Mouse (Mus musculus): ENCODE data around the gene Efna4. TPM values are rescaled to one million over a fixed set of nuclear protein-coding genes. Genes with fewer than 3 reads are reported as not detected.

Gene Efna4
- polyA plus RNA-seq, 1 experiment from 2014 or later: 0.36 TPM

DNA sequence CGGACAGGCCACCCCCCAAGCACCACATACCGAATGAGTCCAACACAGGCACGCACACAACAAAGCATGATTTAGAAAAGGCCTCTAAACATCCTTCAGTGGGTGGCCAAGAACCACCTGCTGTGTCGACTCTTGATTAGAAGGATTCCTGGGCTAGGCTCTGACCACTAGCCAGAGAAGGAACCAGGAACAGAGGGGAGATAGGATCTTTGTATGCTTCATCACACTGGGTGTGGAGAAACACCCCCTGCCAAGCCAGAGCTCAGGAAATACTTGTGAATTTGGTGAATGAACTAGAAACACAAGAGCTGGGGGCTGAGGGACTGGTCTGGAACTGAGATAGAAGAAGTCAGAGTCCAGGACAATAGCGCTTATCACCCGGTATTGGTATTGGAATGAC, 1.3 kb downstream of the Efna4 start:
- ATAC-seq (no peak), DNase-seq (no peak)
- no peaks in the 10 kb centered on the region for H3K36me3 ChIP-seq (replicated peaks; ENCODE audit: insufficient read depth, low read length)
- H3K4me2 ChIP-seq (ENCODE audit: low read depth, low read length): no peak overlapping the region
- 45% methylated on average over 6 of the region's 6 CpGs for WGBS (ENCODE audit: insufficient replicate concordance)
- no peak overlapping the region for H3K27ac ChIP-seq (ENCODE audit: low read depth)
- TF ChIP-seq EP300 (IDR thresholded peaks at IDR 0.05; ENCODE audit: low read depth) (no peak), CTCF (IDR thresholded peaks at IDR 0.05; ENCODE audit: low read depth) (no peak)
- H3K4me1 ChIP-seq (ENCODE audit: insufficient read depth): peaks cover 11% of the 10 kb centered on the region
- H3K9ac ChIP-seq (replicated peaks): no peak overlapping the region
- no peak overlapping the region for H3K4me3 ChIP-seq (ENCODE audit: low read depth, low read length)
- H3K27me3 ChIP-seq (ENCODE audit: insufficient read depth, low read length): peaks cover 8% of the 10 kb centered on the region
- H3K9me3 ChIP-seq (ENCODE audit: low read length): no peaks in the 10 kb centered on the region

DNA sequence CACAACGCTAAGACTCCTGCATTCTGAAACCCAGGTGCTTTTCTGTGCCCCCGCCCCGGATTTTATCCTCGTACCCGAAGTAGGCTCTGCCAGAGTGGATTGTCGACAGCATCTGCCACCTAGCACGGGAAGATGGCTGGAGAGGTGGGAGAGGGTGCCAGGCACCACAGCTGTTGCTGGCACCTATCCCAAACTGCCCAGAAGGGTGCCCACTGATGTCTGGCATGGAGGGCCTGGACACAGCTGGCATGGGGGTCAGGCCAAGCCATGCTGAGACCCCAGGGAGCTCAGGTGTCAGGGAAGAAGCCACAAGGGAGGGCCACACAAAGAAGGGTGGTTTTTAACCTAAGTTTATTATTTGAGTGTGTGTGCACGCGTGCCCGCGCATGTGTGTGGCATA, 4.8 kb downstream of the Efna4 start:
- ATAC-seq: no peak
- Histone ChIP-seq H3K4me3 (ENCODE audit: low read depth, low read length) (no peak overlapping the region), H3K4me2 (ENCODE audit: low read depth, low read length) (no peak overlapping the region), H3K36me3 (replicated peaks; ENCODE audit: insufficient read depth, low read length) (no peaks in the 10 kb centered on the region), H3K27me3 (ENCODE audit: insufficient read depth, low read length) (peaks cover 14% of the 10 kb centered on the region), H3K9me3 (ENCODE audit: low read length) (no peaks in the 10 kb centered on the region), H3K9ac (replicated peaks) (no peak overlapping the region), H3K27ac (ENCODE audit: low read depth) (no peak overlapping the region), H3K4me1 (ENCODE audit: insufficient read depth) (peaks cover 8% of the 10 kb centered on the region)
- no peak for DNase-seq
- WGBS (ENCODE audit: insufficient replicate concordance): 84% methylated on average over 11 of the region's 11 CpGs
- no peak for TF ChIP-seq CTCF (IDR thresholded peaks at IDR 0.05; ENCODE audit: low read depth)

DNA sequence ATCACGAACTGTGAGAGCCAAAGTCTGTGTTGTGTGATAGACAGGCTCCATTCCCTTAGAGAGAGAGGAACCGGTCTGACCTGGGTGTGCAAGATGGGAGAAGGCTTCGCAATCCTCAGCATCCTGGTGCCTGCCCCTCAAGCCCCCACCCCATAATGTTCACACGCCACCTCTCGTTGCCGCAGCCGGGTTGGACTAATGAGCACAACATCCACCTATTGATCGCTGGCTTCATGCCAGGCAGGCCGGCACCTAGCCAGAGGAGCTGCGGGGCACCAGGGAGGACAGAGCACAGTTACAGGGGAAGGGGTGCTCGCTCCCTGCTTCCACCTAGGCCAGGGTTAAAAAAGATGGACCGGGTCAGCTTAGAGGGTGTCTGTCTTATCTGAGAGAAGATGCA, 5.4 kb downstream of the Efna4 start:
- Histone ChIP-seq H3K9ac (replicated peaks) (no peak overlapping the region), H3K4me2 (ENCODE audit: low read depth, low read length) (no peak overlapping the region), H3K4me1 (ENCODE audit: insufficient read depth) (peaks cover 4% of the 10 kb centered on the region), H3K27me3 (ENCODE audit: insufficient read depth, low read length) (peaks cover 16% of the 10 kb centered on the region), H3K27ac (ENCODE audit: low read depth) (no peak overlapping the region), H3K9me3 (ENCODE audit: low read length) (no peaks in the 10 kb centered on the region), H3K4me3 (ENCODE audit: low read depth, low read length) (no peak overlapping the region), H3K36me3 (replicated peaks; ENCODE audit: insufficient read depth, low read length) (no peaks in the 10 kb centered on the region)
- TF ChIP-seq CTCF (IDR thresholded peaks at IDR 0.05; ENCODE audit: low read depth): no peak
- no peak for TF ChIP-seq EP300 (IDR thresholded peaks at IDR 0.05; ENCODE audit: low read depth)
- peak; percentile 75 for ATAC-seq
- 59% methylated on average over 12 of the region's 12 CpGs for WGBS (ENCODE audit: insufficient replicate concordance)
- DNase-seq: peak; percentile 86

DNA sequence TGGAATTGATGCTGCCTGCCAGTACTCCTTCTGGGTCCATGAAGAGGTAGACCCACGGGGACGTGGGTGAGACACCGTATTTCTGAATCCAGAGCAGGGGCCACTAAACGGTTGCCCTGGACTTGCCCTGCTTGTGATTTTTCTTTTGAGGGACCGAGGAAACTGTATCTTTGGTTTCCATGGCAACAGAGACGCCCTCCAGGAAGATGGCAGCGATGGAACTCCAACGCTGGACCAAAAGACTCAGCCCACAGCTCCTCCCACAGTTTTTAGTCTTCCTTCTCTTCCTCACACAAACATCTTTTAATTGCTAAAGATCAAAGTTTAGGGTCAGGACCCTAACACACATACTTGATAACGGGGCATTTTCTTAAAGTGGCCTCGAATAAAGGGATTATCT, 5.8 kb downstream of the Efna4 start:
- H3K27me3 ChIP-seq (ENCODE audit: insufficient read depth, low read length): peaks cover 20% of the 10 kb centered on the region
- no peaks in the 10 kb centered on the region for H3K36me3 ChIP-seq (replicated peaks; ENCODE audit: insufficient read depth, low read length)
- H3K27ac ChIP-seq (ENCODE audit: low read depth): no peak overlapping the region
- DNase-seq: no peak
- H3K9ac ChIP-seq (replicated peaks): no peak overlapping the region
- no peak overlapping the region for H3K4me3 ChIP-seq (ENCODE audit: low read depth, low read length)
- H3K4me1 ChIP-seq (ENCODE audit: insufficient read depth): no peaks in the 10 kb centered on the region
- 63% methylated on average over 10 of the region's 10 CpGs for WGBS (ENCODE audit: insufficient replicate concordance)
- ATAC-seq: no peak
- H3K4me2 ChIP-seq (ENCODE audit: low read depth, low read length): no peak overlapping the region
- H3K9me3 ChIP-seq (ENCODE audit: low read length): no peaks in the 10 kb centered on the region
- TF ChIP-seq CTCF (IDR thresholded peaks at IDR 0.05; ENCODE audit: low read depth) (no peak), EP300 (IDR thresholded peaks at IDR 0.05; ENCODE audit: low read depth) (no peak)

DNA sequence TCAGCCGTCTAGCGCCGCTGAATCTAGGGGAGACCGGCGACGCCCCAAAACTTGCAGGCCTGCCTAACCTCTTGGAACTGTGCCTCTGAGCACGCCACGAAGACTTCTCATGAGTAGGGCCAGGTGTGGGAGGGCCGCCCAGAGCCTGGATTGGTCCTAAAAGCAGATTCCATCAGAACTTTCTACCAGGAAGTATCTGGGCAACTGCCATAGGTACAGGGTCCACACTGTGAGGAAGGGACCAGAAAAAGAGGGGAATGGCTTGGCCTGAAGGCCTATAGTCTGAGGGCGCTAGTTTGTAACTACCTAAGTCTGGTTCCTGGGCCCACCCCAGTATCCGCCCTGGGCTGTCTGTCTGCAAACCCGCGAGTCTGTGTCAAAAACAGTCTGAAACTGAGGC, 6.3 kb downstream of the Efna4 start:
- no peak overlapping the region for H3K9ac ChIP-seq (replicated peaks)
- no peak overlapping the region for H3K4me3 ChIP-seq (ENCODE audit: low read depth, low read length)
- peaks cover 20% of the 10 kb centered on the region for H3K27me3 ChIP-seq (ENCODE audit: insufficient read depth, low read length)
- no peak for ATAC-seq
- H3K9me3 ChIP-seq (ENCODE audit: low read length): no peaks in the 10 kb centered on the region
- H3K27ac ChIP-seq (ENCODE audit: low read depth): no peak overlapping the region
- TF ChIP-seq EP300 (IDR thresholded peaks at IDR 0.05; ENCODE audit: low read depth): no peak
- no peak for TF ChIP-seq CTCF (IDR thresholded peaks at IDR 0.05; ENCODE audit: low read depth)
- H3K4me1 ChIP-seq (ENCODE audit: insufficient read depth): no peaks in the 10 kb centered on the region
- H3K36me3 ChIP-seq (replicated peaks; ENCODE audit: insufficient read depth, low read length): no peaks in the 10 kb centered on the region
- DNase-seq: no peak
- WGBS (ENCODE audit: insufficient replicate concordance): 74% methylated on average over 13 of the region's 13 CpGs
- H3K4me2 ChIP-seq (ENCODE audit: low read depth, low read length): no peak overlapping the region

DNA sequence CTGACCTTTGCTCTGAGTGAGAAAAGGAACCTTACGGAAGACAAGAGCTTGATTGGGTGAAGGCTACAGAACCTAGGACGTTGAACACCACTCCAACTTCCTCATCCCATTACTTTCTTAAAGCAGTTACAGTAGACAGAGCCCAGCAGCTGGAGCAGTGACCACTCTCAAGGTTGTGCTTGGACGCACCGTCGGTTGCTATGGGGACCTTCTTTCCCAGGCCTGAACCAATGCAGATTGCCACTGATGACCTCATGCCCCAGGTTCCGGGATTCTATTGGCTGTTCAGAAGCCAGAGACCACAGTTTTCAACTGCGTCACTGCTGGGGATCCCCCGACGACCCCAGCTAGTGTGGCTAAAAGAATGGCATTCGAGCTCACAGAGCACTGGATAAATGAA, 6.9 kb downstream of the Efna4 start:
- ATAC-seq (no peak), DNase-seq (no peak)
- TF ChIP-seq CTCF (IDR thresholded peaks at IDR 0.05; ENCODE audit: low read depth) (no peak), EP300 (IDR thresholded peaks at IDR 0.05; ENCODE audit: low read depth) (no peak)
- Histone ChIP-seq H3K4me3 (ENCODE audit: low read depth, low read length) (no peak overlapping the region), H3K4me1 (ENCODE audit: insufficient read depth) (no peaks in the 10 kb centered on the region), H3K9ac (replicated peaks) (no peak overlapping the region), H3K27ac (ENCODE audit: low read depth) (no peak overlapping the region), H3K4me2 (ENCODE audit: low read depth, low read length) (no peak overlapping the region), H3K36me3 (replicated peaks; ENCODE audit: insufficient read depth, low read length) (no peaks in the 10 kb centered on the region), H3K27me3 (ENCODE audit: insufficient read depth, low read length) (peaks cover 20% of the 10 kb centered on the region), H3K9me3 (ENCODE audit: low read length) (no peaks in the 10 kb centered on the region)
- WGBS (ENCODE audit: insufficient replicate concordance): 26% methylated on average over 10 of the region's 10 CpGs

DNA sequence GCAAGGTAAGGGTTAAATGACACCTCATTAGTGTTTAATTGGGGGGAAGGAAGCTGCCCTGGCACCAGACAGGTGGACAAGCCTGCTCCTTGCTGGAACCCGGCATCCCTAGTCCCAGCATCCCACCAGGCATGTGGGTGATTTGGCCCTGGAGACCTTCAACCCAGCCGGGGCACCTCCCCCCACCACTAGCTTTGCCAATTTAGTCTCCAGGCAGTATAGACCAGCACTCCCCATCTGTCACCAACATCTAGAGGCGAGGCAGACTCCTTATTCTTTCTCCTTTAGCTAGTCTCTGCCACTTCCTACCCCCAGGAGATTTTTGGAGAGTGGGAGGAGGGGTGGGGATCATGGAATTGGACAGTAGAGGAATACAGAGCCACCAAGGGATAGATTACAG, 7.5 kb downstream of the Efna4 start:
- Histone ChIP-seq H3K36me3 (replicated peaks; ENCODE audit: insufficient read depth, low read length) (no peaks in the 10 kb centered on the region), H3K4me3 (ENCODE audit: low read depth, low read length) (no peak overlapping the region), H3K9ac (replicated peaks) (no peak overlapping the region), H3K4me1 (ENCODE audit: insufficient read depth) (no peaks in the 10 kb centered on the region), H3K27ac (ENCODE audit: low read depth) (no peak overlapping the region), H3K9me3 (ENCODE audit: low read length) (no peaks in the 10 kb centered on the region), H3K27me3 (ENCODE audit: insufficient read depth, low read length) (peaks cover 20% of the 10 kb centered on the region), H3K4me2 (ENCODE audit: low read depth, low read length) (no peak overlapping the region)
- 51% methylated on average over 3 of the region's 3 CpGs for WGBS (ENCODE audit: insufficient replicate concordance)
- ATAC-seq (no peak), DNase-seq (no peak)
- no peak for TF ChIP-seq CTCF (IDR thresholded peaks at IDR 0.05; ENCODE audit: low read depth)
- no peak for TF ChIP-seq EP300 (IDR thresholded peaks at IDR 0.05; ENCODE audit: low read depth)

All from liver, postnatal 0 days (tissue).